Mouse (Mus musculus) CH12.LX (cell line): Measurements from ENCODE around the gene Atg4b. TPM values are rescaled to one million over a fixed set of nuclear protein-coding genes. Genes with fewer than 3 reads are reported as not detected.

Experiments
- DNase-seq: peaks from one replicate; pipeline ENCODE4 v3.0.0-alpha.2; 2013; ENCODE audit errors: extremely low read depth
- H3K27ac ChIP-seq: 2 replicates; pipeline ENCODE4 v1.5.1; 2012; ENCODE audit warnings: low read depth, mild to moderate bottlenecking, control low read depth, moderate library complexity; ENCODE audit not compliant: insufficient read depth
- H3K27me3 ChIP-seq: replicated peaks from 2 replicates; pipeline ENCODE3; 2012; ENCODE audit warnings: inconsistent platforms
- H3K36me3 ChIP-seq, 2 experiments: replicated peaks in 1 of 2; 2 replicates each; pipeline versions ENCODE3 to v1.6.1; 2012; ENCODE audit warnings: inconsistent platforms in 1 of 2, low read length in 1 of 2, mild to moderate bottlenecking in 1 of 2, mixed read lengths in 1 of 2, moderate library complexity in 1 of 2; ENCODE audit not compliant: control insufficient read depth in 1 of 2, insufficient read depth in 1 of 2
- H3K4me1 ChIP-seq, 2 experiments: 2 replicates each; pipeline ENCODE4 v1.6.1; 2012; ENCODE audit warnings: inconsistent platforms in 1 of 2, moderate library complexity in 1 of 2; ENCODE audit not compliant: insufficient read depth in 2 of 2, control insufficient read depth in 1 of 2
- H3K4me2 ChIP-seq: 2 replicates; pipeline ENCODE4 v1.6.1; 2012; ENCODE audit warnings: low read depth, mild to moderate bottlenecking, control low read depth; ENCODE audit not compliant: poor library complexity, insufficient read depth, severe bottlenecking
- H3K4me3 ChIP-seq, 3 experiments: fragments of 150-350 bp in 1 of 3; sonication (generic) in 1 of 3; replicated peaks in 1 of 3; 2 replicates each; pipeline versions ENCODE3 to v1.5.1; 2011 to 2012; ENCODE audit warnings: low read depth in 2 of 3, low read length in 2 of 3, mild to moderate bottlenecking in 2 of 3, moderate library complexity in 2 of 3, control low read depth in 1 of 3, improper control_type of control experiment in 1 of 3, inconsistent platforms in 1 of 3, mixed read lengths in 1 of 3; ENCODE audit not compliant: poor library complexity in 1 of 3
- H3K79me2 ChIP-seq: replicated peaks from 2 replicates; pipeline ENCODE4 v1.6.1; 2012; ENCODE audit warnings: mild to moderate bottlenecking, moderate library complexity; ENCODE audit not compliant: control insufficient read depth, poor library complexity, insufficient read depth, severe bottlenecking; ENCODE audit errors: extremely low read depth
- H3K9ac ChIP-seq: 2 replicates; pipeline ENCODE4 v1.6.1; 2012; ENCODE audit warnings: low read depth, mild to moderate bottlenecking, control low read depth, moderate library complexity; ENCODE audit not compliant: insufficient read depth
- H3K9me3 ChIP-seq: replicated peaks from 2 replicates; pipeline ENCODE3; 2012; ENCODE audit warnings: low read length, inconsistent platforms, mixed read lengths
- BHLHE40 ChIP-seq: IDR thresholded peaks from 2 replicates; pipeline ENCODE4 v1.6.1; 2011; ENCODE audit warnings: mild to moderate bottlenecking, low read depth, low read length, improper control_type of control experiment
- CHD2 ChIP-seq: IDR thresholded peaks from 2 replicates; pipeline ENCODE4 v1.6.1; 2011; ENCODE audit warnings: low read length, improper control_type of control experiment
- CTCF ChIP-seq, 2 experiments: IDR thresholded peaks in 1 of 2; conservative IDR thresholded peaks in 1 of 2; 2 replicates each; pipeline ENCODE4 v1.5.1; 2011 to 2012; ENCODE audit warnings: low read depth in 2 of 2, low read length in 2 of 2, improper control_type of control experiment in 1 of 2, inconsistent platforms in 1 of 2, mild to moderate bottlenecking in 1 of 2, moderate library complexity in 1 of 2
- E2F4 ChIP-seq: IDR thresholded peaks from 2 replicates; pipeline ENCODE4 v1.6.1; 2011; ENCODE audit warnings: low read depth, low read length, improper control_type of control experiment; ENCODE audit not compliant: insufficient replicate concordance
- ELF1 ChIP-seq: IDR thresholded peaks from 2 replicates; pipeline ENCODE4 v1.6.1; 2014; ENCODE audit warnings: low read depth, mild to moderate bottlenecking, inconsistent platforms, low read length, improper control_type of control experiment
- HCFC1 ChIP-seq: IDR thresholded peaks from 2 replicates; pipeline ENCODE4 v1.6.1; 2012; ENCODE audit warnings: low read depth, mild to moderate bottlenecking, inconsistent platforms, low read length, improper control_type of control experiment
- IRF4 ChIP-seq: IDR thresholded peaks from 2 replicates; pipeline ENCODE4 v1.6.1; 2014; ENCODE audit warnings: low read depth, mild to moderate bottlenecking, inconsistent platforms, low read length, improper control_type of control experiment
- JUN ChIP-seq: IDR thresholded peaks from 2 replicates; pipeline ENCODE4 v1.6.1; 2011; ENCODE audit warnings: low read depth, mild to moderate bottlenecking, low read length, improper control_type of control experiment, moderate library complexity; ENCODE audit not compliant: insufficient read depth
- JUND ChIP-seq: conservative IDR thresholded peaks from 2 replicates; pipeline ENCODE4 v1.6.1; 2011; ENCODE audit warnings: low read depth, low read length, improper control_type of control experiment
- KAT2A ChIP-seq: IDR thresholded peaks from 2 replicates; pipeline ENCODE4 v1.6.1; 2012; ENCODE audit warnings: low read length, improper control_type of control experiment, inconsistent platforms; ENCODE audit not compliant: insufficient replicate concordance
- MAFK ChIP-seq: IDR thresholded peaks from 2 replicates; pipeline ENCODE4 v1.6.1; 2011; ENCODE audit warnings: low read length, improper control_type of control experiment; ENCODE audit not compliant: insufficient replicate concordance
- MAZ ChIP-seq: IDR thresholded peaks from 2 replicates; pipeline ENCODE4 v1.6.1; 2012; ENCODE audit warnings: low read depth, mild to moderate bottlenecking, inconsistent platforms, low read length, improper control_type of control experiment, moderate library complexity
- NELFE ChIP-seq: IDR thresholded peaks from 2 replicates; pipeline ENCODE4 v1.6.1; 2011; ENCODE audit warnings: low read depth, low read length, improper control_type of control experiment
- NRF1 ChIP-seq: IDR thresholded peaks from 2 replicates; pipeline ENCODE4 v1.6.1; 2014; ENCODE audit warnings: low read depth, mild to moderate bottlenecking, inconsistent platforms, low read length, improper control_type of control experiment, moderate library complexity
- PAX5 ChIP-seq: IDR thresholded peaks from 2 replicates; pipeline ENCODE4 v1.6.1; 2012; ENCODE audit warnings: low read length, inconsistent platforms, mixed read lengths
- RCOR1 ChIP-seq: conservative IDR thresholded peaks from 2 replicates; pipeline ENCODE4 v1.6.1; 2012; ENCODE audit warnings: low read depth, mild to moderate bottlenecking, inconsistent platforms, low read length, improper control_type of control experiment
- SMC3 ChIP-seq: IDR thresholded peaks from 2 replicates; pipeline ENCODE4 v1.6.1; 2011; ENCODE audit warnings: low read depth, low read length, improper control_type of control experiment
- TBP ChIP-seq: conservative IDR thresholded peaks from 2 replicates; pipeline ENCODE4 v1.6.1; 2011; ENCODE audit warnings: low read depth, low read length, improper control_type of control experiment
- TCF12 ChIP-seq: IDR thresholded peaks from 2 replicates; pipeline ENCODE4 v1.6.1; 2014; ENCODE audit warnings: low read depth, mild to moderate bottlenecking, inconsistent platforms, low read length, improper control_type of control experiment
- UBTF ChIP-seq: IDR thresholded peaks from 2 replicates; pipeline ENCODE4 v1.6.1; 2012; ENCODE audit warnings: low read depth, mild to moderate bottlenecking, inconsistent platforms, low read length, improper control_type of control experiment, moderate library complexity
- ZC3H11A ChIP-seq: IDR thresholded peaks from 2 replicates; pipeline ENCODE4 v1.6.1; 2012; ENCODE audit warnings: low read depth, mild to moderate bottlenecking, inconsistent platforms, low read length, improper control_type of control experiment
- ZNF384 ChIP-seq: IDR thresholded peaks from 2 replicates; pipeline ENCODE4 v1.6.1; 2012; ENCODE audit warnings: low read depth, low read length, improper control_type of control experiment, inconsistent platforms
- dilution Hi-C: fragments of 300-500 bp; cut with MboI; formaldehyde crosslinking; loops from 2 replicates; pipeline ENCODE4 v1.14.3; 2020; ENCODE audit warnings: low sequenced_read_pairs; ENCODE audit not compliant: extremely low pct_unique_long_range_greater_than_20kb, extremely low pct_ligation_motif_present
- in situ Hi-C: fragments of 300-500 bp; cut with MboI; formaldehyde crosslinking; loops from 3 replicates; pipeline ENCODE4 v1.14.3; 2019; ENCODE audit warnings: low sequenced_read_pairs, low pct_ligation_motif_present, low pct_unique_long_range_greater_than_20kb, mixed read lengths
- polyA plus RNA-seq: library from polyadenylated mRNA; unstranded; fragments of >175 nt; gene quantifications from 2 replicates; pipeline ENCODE4 v1.2.1, GENCODE M21; 2012; ENCODE audit warnings: low read depth; ENCODE audit not compliant: insufficient read length
- total RNA-seq, 2 experiments: library from RNA; depleted of rRNA; stranded (reverse); fragments of 300-350 nt in 1 of 2; fragments of >200 nt in 1 of 2; gene quantifications; 2 replicates each; pipeline ENCODE4 v1.2.3; 2012 to 2014

Atg4b gene
- total and polyA plus RNA-seq, 3 experiments, result 20.1 to 55.1 (median 21.4) TPM

DNA sequence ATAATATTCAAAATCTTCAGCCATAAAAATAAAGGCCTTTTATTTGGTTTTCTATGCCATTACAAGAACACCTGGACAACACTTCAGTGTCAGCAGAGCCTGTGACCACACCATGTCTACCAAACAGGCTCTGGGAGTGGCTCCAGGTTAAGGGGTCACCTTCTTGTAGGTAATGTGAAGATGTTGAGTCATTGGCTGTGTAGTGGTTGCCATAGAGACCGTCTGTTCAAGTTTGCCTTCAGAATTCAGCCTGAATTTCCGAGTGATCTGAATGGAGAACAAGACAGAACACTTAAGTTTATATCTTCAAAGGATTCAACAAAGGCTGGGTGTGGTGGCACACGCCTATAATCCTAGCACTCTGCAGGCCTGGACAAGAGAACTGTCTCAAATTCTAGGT lies 45.9 kb upstream of the Atg4b start:
- no peak for DNase-seq
- dilution Hi-C loops, result no loop called here
- H3K27ac ChIP-seq, result no peak overlapping the region

DNA sequence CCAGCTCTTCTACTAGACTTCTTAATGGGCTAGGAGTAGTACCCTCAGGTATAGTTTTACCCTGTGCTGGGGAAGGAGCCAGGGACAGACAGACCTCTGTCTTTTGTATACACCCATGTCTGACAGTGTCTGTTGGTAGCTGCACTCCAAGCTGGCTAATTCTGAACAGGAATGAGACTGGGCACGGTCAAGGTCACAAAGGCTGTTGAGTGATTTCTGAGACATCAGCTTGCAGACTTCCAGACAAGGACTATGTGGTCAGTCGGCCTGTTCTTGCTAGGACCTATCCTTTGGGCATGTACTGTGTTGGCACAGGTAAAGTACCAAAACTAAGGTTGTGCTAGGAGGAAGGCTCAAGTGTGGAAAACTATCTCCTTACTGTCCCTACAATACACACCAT lies 35.1 kb upstream of the Atg4b start:
- no peak overlapping the region for H3K27ac ChIP-seq
- no peak overlapping the region for H3K9ac ChIP-seq
- in situ Hi-C loops, result loop anchor here (25.0 kb wide), 1 partner anchor 529 kb away; no protein-coding TSS in a partner anchor
- TF ChIP-seq NRF1, result no peak
- TF ChIP-seq ZNF384, result no peak
- TF ChIP-seq NELFE, result no peak
- no peak for TF ChIP-seq TCF12
- no peak for TF ChIP-seq HCFC1
- no peak for TF ChIP-seq UBTF
- no peak for TF ChIP-seq ZC3H11A
- TF ChIP-seq JUND, result no peak
- no peak for TF ChIP-seq TBP
- no peak for TF ChIP-seq ELF1
- no peak for TF ChIP-seq BHLHE40
- no peak for TF ChIP-seq IRF4
- no peak overlapping the region for H3K4me3 ChIP-seq
- dilution Hi-C loops, result no loop called here
- H3K79me2 ChIP-seq, result no peaks in the 10 kb centered on the region
- H3K4me2 ChIP-seq, result no peak overlapping the region
- DNase-seq, result no peak
- H3K27me3 ChIP-seq, result no peaks in the 10 kb centered on the region
- H3K4me1 ChIP-seq, result peaks cover 0 to 11% of the 10 kb centered on the region in 2 experiments; a peak in 2 of 4 replicates
- no peaks in the 10 kb centered on the region for H3K9me3 ChIP-seq
- H3K36me3 ChIP-seq, result peaks cover 46 to 89% of the 10 kb centered on the region in 2 experiments

More for the DNA sequence above, 45.9 kb upstream of the Atg4b start:
- in situ Hi-C loops, result loop anchor here (25.0 kb wide), 1 partner anchor 518 kb away; no protein-coding TSS in a partner anchor
- Histone ChIP-seq H3K36me3 (peaks cover 26 to 57% of the 10 kb centered on the region in 2 experiments), H3K9me3 (no peaks in the 10 kb centered on the region), H3K27me3 (no peaks in the 10 kb centered on the region), H3K4me2 (no peak overlapping the region), H3K4me1 (no peaks in the 10 kb centered on the region), H3K9ac (no peak overlapping the region), H3K79me2 (no peaks in the 10 kb centered on the region), H3K4me3 (no peak overlapping the region)
- TF ChIP-seq E2F4 (no peak), CTCF (conservative IDR thresholded peaks at IDR 0.05 in 1 of 2, IDR thresholded peaks at IDR 0.05 in 1 of 2; ENCODE audit: low read depth in 2 of 2, low read length in 2 of 2) (no peak), JUN (no peak), NELFE (no peak), HCFC1 (no peak), KAT2A (no peak), JUND (no peak), BHLHE40 (no peak), MAZ (no peak), CHD2 (no peak), PAX5 (no peak), MAFK (no peak), ELF1 (no peak), SMC3 (no peak), UBTF (no peak), NRF1 (no peak), RCOR1 (no peak)
